Mouse (Mus musculus) liver, embryonic 14.5 days (tissue): ENCODE data around the gene Samd15. TPM values are rescaled to one million over a fixed set of nuclear protein-coding genes. Genes with fewer than 3 reads are reported as not detected.
"Not testable (repeated sequence)": the region's sequence is repeated elsewhere in the genome, so short reads cannot be mapped to it uniquely, and the experiment has no call there.

Source experiments
- ATAC-seq: fragments of 200-750 bp; cut with Nextera tagmentation; 2 replicates; pipeline ENCODE4 v1.8.0; 2017; ENCODE audit warnings: moderate number of reproducible peaks, mild to moderate bottlenecking, moderate library complexity; ENCODE audit not compliant: insufficient read depth
- DNase-seq, 3 experiments: peaks; one replicate each; pipeline ENCODE4 v3.0.0-alpha.2; 2012 to 2013; ENCODE audit warnings: low read depth in 3 of 3, low spot score in 3 of 3
- H3K27ac ChIP-seq: fragments of 300-500 bp; sonication (generic); 2 replicates; pipeline ENCODE4 v1.5.1; 2014; ENCODE audit warnings: moderate library complexity, mild to moderate bottlenecking, control low read depth, inconsistent platforms
- H3K27me3 ChIP-seq: fragments of 300-500 bp; sonication (generic); 2 replicates; pipeline ENCODE4 v1.6.1; 2014; ENCODE audit warnings: mild to moderate bottlenecking, low read length, moderate library complexity; ENCODE audit not compliant: control insufficient read depth, insufficient read depth
- H3K36me3 ChIP-seq: fragments of 300-500 bp; sonication (generic); replicated peaks from 2 replicates; pipeline ENCODE4 v1.6.1; 2014; ENCODE audit warnings: low read depth; ENCODE audit not compliant: control insufficient read depth, insufficient read depth
- H3K4me1 ChIP-seq, 2 experiments: fragments of 200-500 bp in 1 of 2; fragments of 300-500 bp in 1 of 2; sonication (generic) in 1 of 2; replicated peaks; 2 replicates each; pipeline ENCODE4 v1.6.1; 2012 to 2014; ENCODE audit warnings: antibody characterized with exemption in 1 of 2, inconsistent platforms in 1 of 2, low read length in 1 of 2; ENCODE audit not compliant: control insufficient read depth in 2 of 2, insufficient read depth in 2 of 2
- H3K4me2 ChIP-seq: fragments of 300-500 bp; sonication (generic); 2 replicates; pipeline ENCODE4 v1.6.1; 2014; ENCODE audit warnings: low read depth, mild to moderate bottlenecking, control low read depth, moderate library complexity
- H3K4me3 ChIP-seq, 2 experiments: fragments of 200-500 bp in 1 of 2; fragments of 300-500 bp in 1 of 2; sonication (generic) in 1 of 2; 2 replicates each; pipeline ENCODE4 v1.5.1; 2012 to 2014; ENCODE audit warnings: low read depth in 2 of 2, low read length in 2 of 2, mild to moderate bottlenecking in 2 of 2, control low read depth in 1 of 2, inconsistent platforms in 1 of 2, moderate library complexity in 1 of 2; ENCODE audit not compliant: insufficient read depth in 1 of 2
- H3K9ac ChIP-seq: fragments of 300-500 bp; sonication (generic); replicated peaks from 2 replicates; pipeline ENCODE4 v1.6.1; 2014; ENCODE audit warnings: mild to moderate bottlenecking, control low read depth, moderate library complexity
- H3K9me3 ChIP-seq: fragments of 300-500 bp; sonication (generic); 2 replicates; pipeline ENCODE4 v1.6.1; 2016; ENCODE audit warnings: low read length, mixed read lengths; ENCODE audit not compliant: control insufficient read depth
- CTCF ChIP-seq: IDR thresholded peaks from 2 replicates; pipeline ENCODE4 v1.5.1; 2016; ENCODE audit warnings: antibody characterized with exemption, low read depth, control low read depth
- EP300 ChIP-seq: IDR thresholded peaks from 2 replicates; pipeline ENCODE4 v1.6.1; 2016; ENCODE audit warnings: antibody characterized with exemption, low read depth
- WGBS: fragments of 180-500 bp; shearing (Covaris S2); extraction: QIAGEN DNeasy Blood & Tissue Kit; methylation state at CpG from one replicate; pipeline ENCODE4 v1.1.7; 2014; ENCODE audit not compliant: insufficient replicate concordance; 5-methylcytosine and 5-hydroxymethylcytosine counted together
- polyA plus RNA-seq, 2 experiments: library from polyadenylated mRNA; depleted of rRNA in 1 of 2; stranded (reverse) in 1 of 2; unstranded in 1 of 2; fragments of >200 nt; fragmentation: Nextera tagmentation in 1 of 2; extraction: Ambion mirVana in 1 of 2; gene quantifications; 2 replicates each; pipeline versions ENCODE4 v1.2.1 to v1.2.3; 2012 to 2014

The Samd15 gene
- polyA plus RNA-seq, 2 experiments = 0.03 to 7.6 TPM

DNA sequence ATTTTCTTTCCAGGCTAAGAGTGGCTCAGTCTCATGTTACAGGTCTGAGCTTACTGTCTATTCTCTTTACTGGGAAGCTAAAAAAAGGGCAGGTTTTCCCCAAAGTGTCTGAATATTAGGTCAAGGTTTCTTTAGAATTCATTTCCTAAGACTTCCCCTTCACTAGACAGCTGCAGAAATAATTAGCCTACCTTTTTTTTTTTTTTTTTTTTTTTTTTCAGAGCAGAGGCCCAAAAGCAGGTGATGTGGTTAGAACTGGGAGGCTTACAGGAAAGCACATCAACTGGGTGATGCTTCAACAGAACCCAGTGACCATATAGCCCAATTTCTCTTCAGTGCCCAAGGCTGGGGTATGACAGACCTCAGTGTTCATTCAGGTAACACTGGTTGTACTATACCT is 3.2 kb upstream of the Samd15 start:
- ATAC-seq = no peak
- Histone ChIP-seq H3K4me1 (peaks cover 0 to 8% of the 10 kb centered on the region in 2 experiments; a peak in 2 of 4 replicates), H3K9ac (no peak overlapping the region), H3K36me3 (no peaks in the 10 kb centered on the region), H3K4me2 (no peak overlapping the region), H3K4me3 (no peak overlapping the region), H3K27ac (no peak overlapping the region), H3K9me3 (no peaks in the 10 kb centered on the region), H3K27me3 (peaks cover 15% of the 10 kb centered on the region)
- no peak for TF ChIP-seq CTCF
- TF ChIP-seq EP300 = no peak
- DNase-seq = no peak

GRCm38 (mm10) chr12:87198792-87199191 is 731 bp upstream of the Samd15 start:
- WGBS = 67% methylated on average over 6 of the region's 6 CpGs
- no peaks in the 10 kb centered on the region for H3K9me3 ChIP-seq
- no peak overlapping the region for H3K9ac ChIP-seq
- peak overlapping the region; percentile 76 for H3K4me2 ChIP-seq
- peaks cover 0 to 8% of the 10 kb centered on the region in 2 experiments; a peak in 2 of 4 replicates for H3K4me1 ChIP-seq
- no peak overlapping the region for H3K27ac ChIP-seq
- TF ChIP-seq CTCF (no peak), EP300 (no peak)
- H3K4me3 ChIP-seq = no peak overlapping the region
- no peak for DNase-seq
- H3K36me3 ChIP-seq = no peaks in the 10 kb centered on the region
- peaks cover 15% of the 10 kb centered on the region for H3K27me3 ChIP-seq
- ATAC-seq = no peak

- DNase-seq = peak; percentile 24 to 31 (median 25)
- under 1% methylated on average over 67 of the region's 70 CpGs for WGBS
- no peaks in the 10 kb centered on the region for H3K36me3 ChIP-seq
- H3K4me3 ChIP-seq = peak within 1 kb of the TSS; percentile 54 to 71
- peak within 1 kb of the TSS; percentile 76 for H3K4me2 ChIP-seq
- H3K27ac ChIP-seq = no peak within 1 kb of the TSS
- no peaks in the 10 kb centered on the region for H3K9me3 ChIP-seq
- peak; percentile 80 for ATAC-seq
- peak within 1 kb of the TSS; percentile 70 for H3K9ac ChIP-seq
- TF ChIP-seq EP300 = no peak
- no peak for TF ChIP-seq CTCF
- H3K27me3 ChIP-seq = peaks cover 15% of the 10 kb centered on the region
- peaks cover 0 to 8% of the 10 kb centered on the region in 2 experiments; a peak in 2 of 4 replicates for H3K4me1 ChIP-seq
Observed at GRCm38 (mm10) chr12:87199973-87200586, 557 bp downstream of the Samd15 start, which contains the start of gene Tmed8. Gene Tmed8, minus strand, starts transcription at chr12:87200454.

- no peak overlapping the region for H3K9ac ChIP-seq
- ATAC-seq (no peak), DNase-seq (no peak)
- 43% methylated on average over 5 of the region's 5 CpGs for WGBS
- H3K27ac ChIP-seq = no peak overlapping the region
- TF ChIP-seq EP300 (no peak), CTCF (no peak)
- H3K9me3 ChIP-seq = no peaks in the 10 kb centered on the region
- no peak overlapping the region for H3K4me3 ChIP-seq
- H3K36me3 ChIP-seq = no peaks in the 10 kb centered on the region
- peaks cover 0 to 8% of the 10 kb centered on the region in 2 experiments; a peak in 2 of 4 replicates for H3K4me1 ChIP-seq
- H3K27me3 ChIP-seq = peaks cover 15% of the 10 kb centered on the region
- no peak overlapping the region for H3K4me2 ChIP-seq
Observed at GRCm38 (mm10) chr12:87201694-87202093, 2.2 kb downstream of the Samd15 start.

DNA sequence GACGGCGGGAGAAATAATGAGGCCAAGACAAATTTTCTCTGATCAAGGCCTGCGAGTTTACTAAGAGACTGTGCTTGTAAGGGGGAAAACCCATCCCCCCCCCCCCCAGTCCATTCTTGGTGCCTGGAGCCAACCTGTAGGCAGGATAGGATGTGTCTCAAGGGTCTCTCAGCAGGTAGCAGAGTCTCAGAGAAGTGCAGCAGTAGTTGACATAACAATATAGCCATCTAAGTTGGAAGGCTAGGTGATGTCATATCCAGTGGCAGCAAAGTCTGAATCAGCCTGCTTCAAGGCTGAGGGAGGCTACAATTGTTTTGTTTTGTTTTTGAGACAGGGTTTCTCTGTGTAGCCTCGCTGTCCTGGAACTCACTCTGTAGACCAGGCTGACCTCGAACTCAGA is 6.3 kb downstream of the Samd15 start:
- not testable (repeated sequence) for H3K9me3 ChIP-seq, DNase-seq, H3K4me1 ChIP-seq, H3K4me2 ChIP-seq, H3K36me3 ChIP-seq, H3K9ac ChIP-seq, H3K27ac ChIP-seq, ATAC-seq, H3K4me3 ChIP-seq, H3K27me3 ChIP-seq
- 72% methylated on average over 5 of the region's 5 CpGs for WGBS
